Mouse (Mus musculus): ENCODE data around the gene Efnb2. TPM values are rescaled to one million over a fixed set of nuclear protein-coding genes. Genes with fewer than 3 reads are reported as not detected.

Gene Efnb2
- polyA plus RNA-seq, 1 experiment from 2014 or later, result 11.4 TPM

GRCm38 (mm10) chr8:8678236-8678635 is 17.2 kb upstream of the Efnb2 start:
- Histone ChIP-seq H3K4me2 (no peak overlapping the region), H3K27me3 (no peaks in the 10 kb centered on the region), H3K36me3 (peaks cover 57% of the 10 kb centered on the region), H3K9ac (no peak overlapping the region), H3K27ac (no peak overlapping the region), H3K4me3 (no peak overlapping the region), H3K9me3 (replicated peaks) (no peaks in the 10 kb centered on the region), H3K4me1 (replicated peaks) (peaks cover 2% of the 10 kb centered on the region; the same call in 1 of the 2 replicates)
- no peak for ATAC-seq (replicated peaks; ENCODE audit: insufficient number of reproducible peaks, insufficient read depth, low FRiP score, low read depth)
- WGBS, result 86% methylated on average over 3 of the region's 3 CpGs

- no peaks in the 10 kb centered on the region for H3K9me3 ChIP-seq (replicated peaks)
- H3K36me3 ChIP-seq, result peaks cover 45% of the 10 kb centered on the region
- WGBS, result 77% methylated on average over 5 of the region's 5 CpGs
- ATAC-seq (replicated peaks; ENCODE audit: insufficient number of reproducible peaks, insufficient read depth, low FRiP score, low read depth), result no peak
- H3K27ac ChIP-seq, result no peak overlapping the region
- H3K4me3 ChIP-seq, result no peak overlapping the region
- H3K27me3 ChIP-seq, result no peaks in the 10 kb centered on the region
- no peaks in the 10 kb centered on the region; the same call in 1 of the 2 replicates for H3K4me1 ChIP-seq (replicated peaks)
- H3K9ac ChIP-seq, result no peak overlapping the region
- H3K4me2 ChIP-seq, result no peak overlapping the region
These were observed 13.8 kb upstream of the Efnb2 start for GRCm38 (mm10) chr8:8674864-8675263.

DNA sequence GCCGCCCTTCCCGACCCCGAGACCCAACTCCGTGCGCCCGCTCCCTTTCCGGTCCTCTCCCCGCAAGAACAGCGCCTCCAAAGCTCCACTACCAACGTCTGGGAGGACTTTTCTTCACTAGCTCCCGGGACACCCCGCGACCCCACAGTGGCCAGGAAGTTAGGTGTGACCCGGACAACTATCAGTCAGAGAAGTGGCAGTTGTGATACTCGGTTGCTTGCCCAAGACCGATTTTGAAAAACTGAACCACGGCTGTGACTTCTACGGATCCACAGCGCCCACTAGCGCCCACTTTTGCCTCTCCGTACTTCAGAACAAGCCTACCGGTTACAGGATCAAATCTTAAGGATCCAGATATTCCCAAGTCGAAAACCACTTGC is 707 bp upstream of the Efnb2 start:
- peak; percentile 3 for ATAC-seq (replicated peaks; ENCODE audit: insufficient number of reproducible peaks, insufficient read depth, low FRiP score, low read depth)
- peaks cover 15% of the 10 kb centered on the region for H3K4me1 ChIP-seq (replicated peaks)
- H3K36me3 ChIP-seq, result peaks cover 7% of the 10 kb centered on the region
- no peaks in the 10 kb centered on the region for H3K27me3 ChIP-seq
- under 1% methylated on average over 23 of the region's 23 CpGs for WGBS
- H3K4me2 ChIP-seq, result peak overlapping the region; percentile 93
- H3K4me3 ChIP-seq, result peak overlapping the region; percentile 94
- H3K27ac ChIP-seq, result peak overlapping the region; percentile 83
- peak overlapping the region; percentile 92 for H3K9ac ChIP-seq
- H3K9me3 ChIP-seq (replicated peaks), result no peaks in the 10 kb centered on the region

- WGBS, result under 1% methylated on average over 88 of the region's 88 CpGs
- no peaks in the 10 kb centered on the region for H3K36me3 ChIP-seq
- peak overlapping the region; percentile 93 for H3K4me2 ChIP-seq
- peaks cover 17% of the 10 kb centered on the region for H3K4me1 ChIP-seq (replicated peaks)
- ATAC-seq (replicated peaks; ENCODE audit: insufficient number of reproducible peaks, insufficient read depth, low FRiP score, low read depth), result peak; percentile 44
- peak overlapping the region; percentile 92 for H3K9ac ChIP-seq
- H3K27ac ChIP-seq, result peak overlapping the region; percentile 83
- no peaks in the 10 kb centered on the region for H3K9me3 ChIP-seq (replicated peaks)
- H3K27me3 ChIP-seq, result no peaks in the 10 kb centered on the region
- peak overlapping the region; percentile 94 for H3K4me3 ChIP-seq
These were observed 539 bp downstream of the Efnb2 start for GRCm38 (mm10) chr8:8660307-8661098.

DNA sequence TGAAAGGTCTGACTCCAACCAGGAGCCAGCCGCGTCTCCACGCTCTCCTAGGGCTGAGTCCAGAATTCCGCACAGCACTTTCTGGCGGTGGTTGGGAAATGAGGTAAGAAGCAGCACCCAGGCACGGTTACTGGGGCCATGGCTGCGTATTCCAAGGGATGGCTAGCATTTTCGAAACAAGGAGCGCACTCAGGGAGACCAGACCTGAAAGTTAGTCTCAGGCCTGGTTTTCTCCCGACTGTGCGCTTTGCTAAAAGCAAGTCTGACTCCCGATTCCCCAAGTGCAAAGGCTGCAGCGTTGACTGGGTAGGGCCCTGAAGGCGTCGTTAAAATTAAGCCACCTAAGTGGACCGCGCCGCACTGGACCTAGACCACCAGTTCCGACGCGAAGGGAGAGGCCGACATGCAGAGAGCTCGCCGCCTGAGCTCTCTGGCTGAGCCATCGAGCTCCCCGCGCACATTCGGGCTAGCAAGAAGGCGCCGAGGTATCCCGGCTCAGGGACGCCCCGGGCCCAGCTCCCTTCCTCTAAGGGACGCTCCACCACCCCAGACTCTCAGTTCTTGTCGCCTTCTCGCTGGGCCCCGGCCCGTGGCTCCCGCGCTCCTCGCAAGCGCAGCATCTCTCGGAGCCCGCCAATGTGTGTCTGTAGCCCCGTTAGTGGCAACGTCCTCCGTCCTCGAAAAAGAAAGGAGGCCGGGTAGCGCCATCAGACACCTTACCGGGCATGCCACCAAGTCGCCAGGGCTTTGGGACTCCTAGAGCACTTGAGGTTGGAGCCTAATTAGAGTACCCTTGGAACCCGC is 1.3 kb downstream of the Efnb2 start:
- WGBS, result 1% methylated on average over 53 of the region's 53 CpGs
- no peaks in the 10 kb centered on the region for H3K36me3 ChIP-seq
- no peaks in the 10 kb centered on the region for H3K27me3 ChIP-seq
- H3K4me1 ChIP-seq (replicated peaks), result peaks cover 23% of the 10 kb centered on the region
- H3K9me3 ChIP-seq (replicated peaks), result no peaks in the 10 kb centered on the region
- no peak for ATAC-seq (replicated peaks; ENCODE audit: insufficient number of reproducible peaks, insufficient read depth, low FRiP score, low read depth)
- peak overlapping the region; percentile 92 for H3K9ac ChIP-seq
- H3K4me2 ChIP-seq, result peak overlapping the region; percentile 93
- H3K4me3 ChIP-seq, result peak overlapping the region; percentile 94
- peak overlapping the region; percentile 83 for H3K27ac ChIP-seq

- ATAC-seq (replicated peaks; ENCODE audit: insufficient number of reproducible peaks, insufficient read depth, low FRiP score, low read depth), result peak; percentile 63
- peak overlapping the region; percentile 93 for H3K4me2 ChIP-seq
- peak overlapping the region; percentile 44; the same call in 1 of the 2 replicates for H3K27ac ChIP-seq
- peaks cover 26% of the 10 kb centered on the region for H3K4me1 ChIP-seq (replicated peaks)
- no peaks in the 10 kb centered on the region for H3K36me3 ChIP-seq
- H3K9me3 ChIP-seq (replicated peaks), result no peaks in the 10 kb centered on the region
- H3K4me3 ChIP-seq, result peak overlapping the region; percentile 94
- H3K9ac ChIP-seq, result peak overlapping the region; percentile 92
- WGBS, result 7% methylated on average over 19 of the region's 19 CpGs
- no peaks in the 10 kb centered on the region for H3K27me3 ChIP-seq
These were observed 2.4 kb downstream of the Efnb2 start for GRCm38 (mm10) chr8:8658426-8659224.

DNA sequence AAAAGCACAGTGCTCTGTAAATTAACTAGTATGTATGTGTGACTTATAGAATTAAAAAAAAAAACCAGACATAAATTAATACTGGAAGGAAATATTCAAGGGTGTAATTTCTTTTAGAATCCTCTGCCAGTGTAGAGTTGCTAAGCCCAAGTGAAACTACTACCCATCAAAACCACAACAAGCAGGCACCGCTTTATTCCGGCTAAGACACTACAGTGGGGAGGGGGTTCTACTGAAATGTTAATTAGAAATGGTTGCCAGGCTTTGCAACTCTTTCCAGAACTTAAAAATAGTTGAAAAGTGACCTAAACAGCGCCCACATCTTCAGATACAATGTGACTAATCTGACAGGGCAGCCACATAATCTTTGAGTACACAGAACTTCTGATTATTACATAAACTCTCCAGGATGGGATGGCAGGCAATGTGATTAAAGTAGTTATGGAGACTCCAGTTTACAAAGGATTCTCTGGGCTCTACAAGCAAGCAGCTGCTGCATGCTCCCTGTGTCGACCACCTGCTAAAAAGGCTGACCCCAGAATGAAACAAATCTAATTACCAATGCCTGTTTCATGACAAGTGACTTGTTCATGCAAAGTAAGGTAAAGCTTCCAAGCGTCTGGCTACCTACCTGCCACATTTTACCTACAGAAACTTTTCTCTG is 3.2 kb downstream of the Efnb2 start:
- no peak for ATAC-seq (replicated peaks; ENCODE audit: insufficient number of reproducible peaks, insufficient read depth, low FRiP score, low read depth)
- H3K27me3 ChIP-seq, result no peaks in the 10 kb centered on the region
- H3K36me3 ChIP-seq, result no peaks in the 10 kb centered on the region
- 0 out of 2 replicates have a peak overlapping the region, but pooled peaks have one; percentile 44 for H3K27ac ChIP-seq
- H3K4me1 ChIP-seq (replicated peaks), result peaks cover 28% of the 10 kb centered on the region
- no peaks in the 10 kb centered on the region for H3K9me3 ChIP-seq (replicated peaks)
- peak overlapping the region; percentile 51 for H3K9ac ChIP-seq
- 51% methylated on average over 5 of the region's 5 CpGs for WGBS
- peak overlapping the region; percentile 93 for H3K4me2 ChIP-seq
- peak overlapping the region; percentile 94 for H3K4me3 ChIP-seq

DNA sequence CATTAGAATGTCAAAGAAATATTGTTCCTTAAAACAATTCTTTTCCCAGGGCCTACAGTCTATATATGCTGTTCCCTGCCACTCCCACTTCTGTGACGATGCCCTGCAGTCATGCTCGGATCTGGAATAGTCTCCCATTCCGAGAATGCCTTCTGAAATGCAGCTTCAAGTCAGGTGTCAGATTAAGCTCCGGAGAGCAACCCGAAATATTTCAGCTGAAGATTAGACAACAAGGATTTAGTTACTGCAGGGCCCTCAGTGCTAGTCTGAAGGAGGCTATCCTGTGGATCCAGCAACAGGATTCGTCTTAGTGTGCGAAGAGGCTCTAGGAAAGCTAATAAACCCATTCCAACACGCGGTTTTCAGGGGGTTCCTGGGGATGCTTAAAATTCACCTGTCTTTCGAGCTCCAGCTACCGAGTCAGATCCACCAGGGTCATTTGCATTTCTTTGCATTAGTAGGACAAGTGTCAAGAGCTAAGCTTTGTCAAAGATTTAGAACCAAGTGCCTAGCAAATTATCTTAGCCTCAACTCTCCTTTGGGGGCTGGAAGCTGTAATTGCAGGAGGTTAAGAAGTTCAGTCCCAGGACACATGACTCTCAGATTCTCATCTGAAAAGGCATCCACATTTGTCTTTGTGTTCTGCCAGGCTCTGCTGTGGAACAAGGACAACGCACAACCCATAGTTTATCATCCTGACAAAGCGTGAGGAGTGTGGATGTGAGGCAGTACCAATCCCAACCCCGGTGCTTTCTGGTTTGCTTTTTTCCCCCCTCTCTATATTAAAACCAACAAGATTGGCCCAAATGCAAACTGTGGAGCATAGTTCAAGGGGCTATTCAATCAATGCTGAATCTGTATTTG is 4.2 kb downstream of the Efnb2 start:
- Histone ChIP-seq H3K36me3 (no peaks in the 10 kb centered on the region), H3K4me1 (replicated peaks) (peaks cover 26% of the 10 kb centered on the region), H3K27me3 (no peaks in the 10 kb centered on the region), H3K27ac (peak overlapping the region; percentile 6; the same call in 1 of the 2 replicates), H3K4me2 (peak overlapping the region; percentile 93), H3K4me3 (peak overlapping the region; percentile 94), H3K9me3 (replicated peaks) (no peaks in the 10 kb centered on the region), H3K9ac (peak overlapping the region; percentile 2; the same call in 1 of the 2 replicates)
- ATAC-seq (replicated peaks; ENCODE audit: insufficient number of reproducible peaks, insufficient read depth, low FRiP score, low read depth), result no peak
- WGBS, result 26% methylated on average over 14 of the region's 14 CpGs

GRCm38 (mm10) chr8:8655346-8656340 is 5.4 kb downstream of the Efnb2 start:
- Histone ChIP-seq H3K27ac (no peak overlapping the region; the same call in 1 of the 2 replicates), H3K4me3 (peak overlapping the region; percentile 94), H3K9ac (0 out of 2 replicates have a peak overlapping the region, but pooled peaks have one; percentile 31), H3K9me3 (replicated peaks) (no peaks in the 10 kb centered on the region), H3K36me3 (no peaks in the 10 kb centered on the region), H3K4me1 (replicated peaks) (peaks cover 27% of the 10 kb centered on the region), H3K4me2 (peak overlapping the region; percentile 93), H3K27me3 (no peaks in the 10 kb centered on the region)
- 41% methylated on average over 24 of the region's 24 CpGs for WGBS
- no peak for ATAC-seq (replicated peaks; ENCODE audit: insufficient number of reproducible peaks, insufficient read depth, low FRiP score, low read depth)

Data from heart, embryonic 15.5 days (tissue).